Comparison of ENCODE assay signal across 17 mouse cellular contexts in genomic region chr5:26494003-26494402, GRCm38 (mm10).
A peak's percentile ranks its signal among the peaks of the same experiment; 100 is the strongest.
DNase-seq lines count a peak whose midpoint lies in the region; TF ChIP-seq lines count a peak whose summit lies in the region.
"Had no signal": no experiment of that assay in that cellular context is flagged by ENCODE, and none has a peak within 500 bp of the region (broad histone marks: within the 10 kb centered on the region; RNA-seq: fewer than 3 reads in every experiment).

No protein-coding gene starts in this region.

- H3K27me3 ChIP-seq in testis, adult 2 months (ENCODE audit: control insufficient read depth, insufficient read depth, low read length), result no peaks in the 10 kb centered on the region
- H3K27me3 ChIP-seq: embryonic facial prominence, embryonic 12.5 days; forebrain, embryonic 13.5 days; forebrain, embryonic 15.5 days had no signal

- DNase-seq in adrenal gland, adult 2 months, result peak; percentile 28
- DNase-seq in adrenal gland, adult 18-20 months (ENCODE audit: low spot score in 2 of 2), result no peak
- peak; percentile 7 for DNase-seq in adrenal gland, postnatal 10 days
- DNase-seq in adrenal gland, postnatal 4 days (ENCODE audit: low spot score in 2 of 2), result no peak
- DNase-seq in testis, postnatal 10 days (ENCODE audit: low spot score), result no peak
- DNase-seq in left cerebral cortex, adult 2 months (ENCODE audit: extremely low spot score in 1 of 2, low spot score in 2 of 2), result no peak
- DNase-seq: cerebellum, adult 11-12 months; cerebellum, adult 2 months; cerebellum, adult 9-10 months; cerebellum, postnatal 10 days; cerebellum, postnatal 25 days; forebrain, postnatal 0 days had no signal

- no peak for TF ChIP-seq CTCF in testis, adult 2 months (IDR thresholded peaks at IDR 0.05; ENCODE audit: control insufficient read depth, insufficient read depth, insufficient replicate concordance, low read depth, low read length)
- no peak for TF ChIP-seq CTCF in left cerebral cortex, adult 2 months (IDR thresholded peaks at IDR 0.05)

- H3K27ac ChIP-seq in testis, adult 2 months (ENCODE audit: control insufficient read depth, insufficient read depth, low read depth, low read length), result no peak overlapping the region
- no peak overlapping the region for H3K27ac ChIP-seq in left cerebral cortex, adult 2 months
- H3K27ac ChIP-seq: embryonic facial prominence, embryonic 10.5 days; embryonic facial prominence, embryonic 12.5 days; forebrain, embryonic 13.5 days; forebrain, embryonic 15.5 days had no signal

- H3K4me3 ChIP-seq in testis, adult 2 months (ENCODE audit: control insufficient read depth, low read depth, low read length), result peak overlapping the region; percentile 74
- no peak overlapping the region for H3K4me3 ChIP-seq in left cerebral cortex, adult 2 months
- H3K4me3 ChIP-seq: embryonic facial prominence, embryonic 10.5 days; embryonic facial prominence, embryonic 12.5 days; forebrain, embryonic 13.5 days; forebrain, embryonic 15.5 days had no signal

- intact Hi-C loops in left cerebral cortex, adult 2 months (cut with DNase I), result no loop called here

- TF ChIP-seq POLR2A in testis, adult 2 months (IDR thresholded peaks at IDR 0.05; ENCODE audit: control insufficient read depth, low read depth, low read length), result no peak

- no peaks in the 10 kb centered on the region for H3K4me1 ChIP-seq in testis, adult 2 months (ENCODE audit: control insufficient read depth, insufficient read depth, low read length)
- H3K4me1 ChIP-seq: embryonic facial prominence, embryonic 10.5 days; embryonic facial prominence, embryonic 12.5 days; forebrain, embryonic 13.5 days; forebrain, embryonic 15.5 days had no signal

- no peaks in the 10 kb centered on the region for H3K36me3 ChIP-seq in testis, adult 2 months (ENCODE audit: control insufficient read depth, insufficient read depth, low read length)
- H3K36me3 ChIP-seq: embryonic facial prominence, embryonic 10.5 days; embryonic facial prominence, embryonic 12.5 days; forebrain, embryonic 15.5 days had no signal

Comparison
In these comparisons a context has a peak if more than half of its experiments do, and no peak if none do; other contexts are left out.
1. DNase-seq: peak in adrenal gland, adult 2 months (single experiment) and adrenal gland, postnatal 10 days (single experiment); none in adrenal gland, adult 18-20 months (0 of 2), adrenal gland, postnatal 4 days (0 of 2), testis, postnatal 10 days (single experiment) and left cerebral cortex, adult 2 months (0 of 2).